Mouse (Mus musculus): ENCODE results near the gene C1qtnf6.
A peak's percentile ranks its signal among the peaks of the same experiment; 100 is the strongest.

C1qtnf6 gene

DNA sequence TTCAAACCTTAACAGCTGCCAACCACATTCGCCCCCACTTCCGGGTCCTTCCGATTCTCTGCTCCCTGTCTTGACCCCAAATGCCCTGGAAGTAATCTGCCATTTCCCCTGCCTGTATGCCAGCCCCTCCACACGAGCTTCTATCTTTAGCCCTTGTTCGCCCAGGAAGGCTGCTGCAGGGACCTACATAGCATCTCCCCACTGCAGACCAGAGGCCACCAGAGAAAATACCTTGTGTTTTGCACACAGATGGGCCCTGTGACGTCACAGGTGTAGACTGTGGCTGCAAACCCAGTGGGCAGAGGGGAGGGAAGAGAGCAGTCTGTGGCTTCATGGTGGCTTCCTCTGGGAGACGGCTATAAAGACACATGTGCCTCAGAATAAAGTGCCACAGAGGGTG lies 13.0 kb downstream of the C1qtnf6 start:
- peak; percentile 31 to 48 for DNase-seq (ENCODE audit: low read depth in 2 of 2, low spot score in 2 of 2)

DNA sequence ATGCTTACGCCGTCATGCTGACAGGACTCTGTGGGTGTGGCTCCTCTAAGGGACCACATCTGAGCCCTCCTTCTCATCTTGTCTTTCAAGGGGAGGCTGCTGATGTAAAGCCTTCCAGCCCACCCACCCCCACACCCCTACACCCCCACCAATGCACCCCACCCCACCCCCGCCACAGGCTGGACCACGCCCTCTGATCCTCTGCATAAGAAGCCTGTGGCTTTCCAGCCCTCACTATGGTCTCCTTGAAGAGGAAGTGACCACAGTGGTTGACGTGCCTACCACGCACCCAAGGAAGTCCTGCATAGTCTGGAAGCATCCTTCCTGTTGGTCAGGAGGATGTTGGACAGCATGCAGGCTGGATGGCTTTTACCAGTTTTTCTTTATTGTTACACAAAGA lies 15.5 kb downstream of the C1qtnf6 start:
- peak; percentile 37 to 51 for DNase-seq (ENCODE audit: low read depth in 2 of 2, low spot score in 2 of 2)

DNA sequence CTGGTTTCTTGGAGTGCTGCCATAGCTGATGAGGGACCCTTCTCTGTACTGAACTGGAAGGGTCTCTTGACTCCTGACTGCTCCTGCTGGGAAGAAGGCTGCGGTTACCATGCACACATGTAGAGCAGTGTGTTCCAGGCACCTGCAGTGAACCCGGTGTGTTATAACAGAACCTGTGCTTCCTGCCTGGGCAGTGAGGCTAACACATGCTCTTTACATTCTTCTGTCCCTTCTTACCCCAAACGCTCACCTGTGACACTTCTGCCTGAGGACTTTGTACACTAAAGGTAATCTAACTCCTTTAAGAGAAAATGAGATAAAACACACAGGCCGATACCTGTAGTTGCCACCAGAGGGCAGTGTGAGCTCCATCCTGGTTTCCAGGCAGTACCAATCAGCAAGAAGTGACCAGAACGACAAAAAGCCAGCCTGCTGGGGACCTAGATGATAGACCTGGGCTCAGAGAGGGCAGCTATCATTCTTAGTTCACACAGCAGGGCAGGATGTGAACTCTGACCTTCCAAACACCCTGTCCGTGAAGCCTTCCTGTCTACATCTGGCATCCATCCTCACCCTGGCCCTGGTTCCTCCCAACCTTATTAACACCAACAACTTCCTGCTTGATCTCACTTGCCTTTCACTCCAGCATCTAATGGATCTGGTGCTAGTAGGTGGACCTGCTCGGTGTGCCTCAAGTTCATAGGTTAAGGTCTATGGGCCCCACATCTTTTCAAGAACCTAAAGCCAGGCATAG lies 16.6 kb downstream of the C1qtnf6 start:
- peak; percentile 67 to 80 for DNase-seq (ENCODE audit: low read depth in 2 of 2, low spot score in 2 of 2)

DNA sequence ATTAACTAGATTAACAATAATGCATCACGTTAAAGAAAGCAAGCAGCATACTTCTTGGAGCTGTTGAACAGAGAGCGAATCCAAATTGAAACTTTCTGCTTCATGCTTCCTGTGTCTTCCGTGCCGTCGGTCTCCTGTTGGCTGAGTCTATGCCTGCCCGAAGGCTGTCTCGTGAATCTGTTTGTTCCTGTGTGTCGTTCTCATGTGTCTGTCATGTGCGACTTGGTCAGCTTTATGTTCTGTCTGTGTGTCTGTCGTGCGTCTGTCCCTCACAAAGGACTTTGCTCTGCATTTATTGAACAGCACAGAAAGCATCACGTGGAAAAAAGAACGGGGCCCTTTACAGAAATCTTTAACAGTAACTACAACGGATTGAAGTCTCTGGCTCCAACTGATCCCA lies 18.2 kb downstream of the C1qtnf6 start:
- no peak for DNase-seq (ENCODE audit: low read depth in 2 of 2, low spot score in 2 of 2)

DNA sequence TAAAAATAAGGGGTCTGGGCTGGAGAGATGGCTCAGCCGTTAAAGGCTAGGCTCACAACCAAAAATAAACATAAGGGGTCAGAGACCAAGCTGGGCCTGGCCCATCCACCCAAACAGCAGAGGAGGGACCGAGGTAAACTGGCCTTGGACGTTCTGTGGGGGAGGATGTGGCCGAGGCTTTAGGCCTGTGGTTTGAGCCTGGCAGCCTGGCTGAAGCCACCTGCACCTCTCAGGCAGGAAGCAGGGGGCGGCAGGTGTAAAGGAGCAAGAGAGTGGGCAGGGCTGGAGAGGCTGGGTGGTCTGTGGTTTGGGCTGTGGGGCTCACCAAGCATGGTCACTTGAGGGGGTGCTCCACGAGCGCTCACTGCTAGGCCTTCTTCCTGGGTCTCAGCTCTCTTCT lies 19.3 kb downstream of the C1qtnf6 start:
- no peak for DNase-seq (ENCODE audit: low read depth in 2 of 2, low spot score in 2 of 2)

DNA sequence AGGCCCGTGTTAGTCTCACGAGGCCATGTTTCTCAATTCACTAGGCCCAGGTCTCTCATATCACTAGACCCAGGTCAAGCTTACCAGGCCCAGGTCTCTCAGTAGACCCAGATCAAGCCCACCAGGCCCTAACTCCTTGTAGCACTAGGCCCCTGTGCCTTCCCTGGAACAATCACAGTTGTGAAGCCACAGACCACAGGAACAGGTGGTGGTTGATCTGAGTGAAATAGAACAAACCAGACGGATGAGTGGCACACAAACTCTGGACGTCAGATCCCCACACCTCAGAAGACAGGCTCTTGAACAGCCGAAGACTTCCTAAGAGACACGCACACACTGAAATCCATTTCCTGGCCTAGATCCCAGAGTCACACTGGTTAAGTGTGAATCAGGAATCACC lies 20.5 kb downstream of the C1qtnf6 start:
- DNase-seq (ENCODE audit: low read depth in 2 of 2, low spot score in 2 of 2): no peak

DNA sequence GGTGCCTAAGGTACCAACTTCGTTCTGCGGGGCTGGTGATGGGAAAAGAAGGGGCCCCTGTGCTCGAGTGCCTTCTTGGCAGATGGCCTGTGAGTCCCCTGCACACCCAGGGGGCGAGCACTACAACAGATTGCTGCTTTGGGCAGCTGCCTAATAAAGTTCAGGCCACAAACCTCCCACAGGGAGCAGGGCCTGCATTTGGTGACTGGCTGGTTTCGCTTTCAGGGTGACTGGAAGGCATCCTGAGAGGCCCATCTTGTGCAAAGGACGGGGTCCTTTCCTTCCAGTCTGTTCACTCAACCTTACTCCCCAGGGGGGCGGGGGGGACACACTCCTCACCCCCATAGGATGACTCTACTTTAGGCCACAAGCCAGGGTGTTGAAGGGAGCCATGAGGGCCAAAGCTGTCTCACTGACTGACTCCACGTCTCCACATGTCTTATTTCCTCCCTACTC lies 21.1 kb downstream of the C1qtnf6 start:
- no peak for DNase-seq (ENCODE audit: low read depth in 2 of 2, low spot score in 2 of 2)

DNA sequence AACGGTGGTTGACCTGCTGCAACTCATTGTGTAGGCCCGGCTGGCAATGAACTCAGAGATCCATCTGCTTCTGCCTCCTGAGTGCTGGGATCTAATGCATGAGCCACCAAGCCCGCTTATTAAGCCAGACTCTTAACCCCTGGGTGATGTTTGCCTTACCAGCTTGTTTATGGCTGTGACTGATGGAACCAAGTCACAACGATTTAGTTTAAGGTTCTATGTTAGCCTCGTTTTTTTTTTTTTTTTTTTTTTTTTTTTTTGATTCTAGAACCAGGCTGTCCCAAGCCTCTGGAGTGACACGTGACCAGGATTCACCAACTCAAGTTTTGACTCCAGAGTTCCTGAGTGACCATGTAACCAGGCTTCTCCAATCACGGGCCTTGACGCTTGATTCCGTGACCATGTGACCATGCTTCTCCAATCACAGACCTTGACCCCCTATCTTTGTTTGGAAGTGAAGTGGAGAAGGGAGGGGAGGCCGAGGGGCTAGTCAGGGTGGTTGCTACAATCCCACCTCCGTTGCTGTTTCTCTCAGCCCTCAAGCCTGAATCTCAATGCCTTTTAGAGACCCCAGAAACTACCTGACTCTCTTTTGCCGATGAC lies 21.8 kb downstream of the C1qtnf6 start:
- DNase-seq (ENCODE audit: low read depth in 2 of 2, low spot score in 2 of 2): no peak

DNA sequence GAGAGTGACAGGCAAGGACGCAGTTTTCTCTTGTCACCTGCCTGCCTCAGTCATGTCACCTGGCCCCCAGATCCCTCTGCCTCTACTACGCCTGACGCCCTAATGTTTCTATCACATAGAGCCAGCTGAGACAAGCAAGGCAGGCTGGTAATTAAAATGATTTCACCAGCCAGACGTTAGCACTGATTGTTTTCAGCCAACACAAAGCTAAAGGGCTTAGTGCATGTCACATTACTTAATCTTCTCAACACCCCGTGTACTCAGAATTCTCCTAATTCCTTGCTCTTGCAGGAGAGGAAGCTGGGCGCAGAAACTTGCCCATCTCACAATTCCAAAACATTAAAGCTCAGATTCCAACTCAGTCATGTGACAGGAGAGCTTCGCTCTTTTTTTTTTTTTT lies 22.8 kb downstream of the C1qtnf6 start:
- no peak for DNase-seq (ENCODE audit: low read depth in 2 of 2, low spot score in 2 of 2)

DNA sequence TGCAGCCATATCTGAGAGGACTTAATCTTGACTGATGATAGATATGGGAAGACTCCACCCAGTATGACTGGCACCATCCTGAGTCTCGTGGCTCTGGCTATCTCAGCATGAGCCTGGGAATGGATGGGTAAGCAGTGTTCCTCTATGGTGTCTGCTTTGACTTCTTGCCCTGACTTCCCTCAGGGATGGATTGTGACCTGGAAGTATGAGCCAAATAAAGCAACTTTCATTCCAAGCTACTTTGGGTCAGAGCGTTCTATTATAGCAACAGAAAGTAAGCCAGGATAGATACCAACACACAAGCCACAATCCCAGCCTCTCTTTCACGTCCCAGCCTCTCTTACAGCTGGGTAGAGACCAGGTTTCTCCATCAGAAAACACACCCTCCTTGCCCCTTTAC lies 25.7 kb downstream of the C1qtnf6 start:
- no peak for DNase-seq (ENCODE audit: low read depth in 2 of 2, low spot score in 2 of 2)

DNA sequence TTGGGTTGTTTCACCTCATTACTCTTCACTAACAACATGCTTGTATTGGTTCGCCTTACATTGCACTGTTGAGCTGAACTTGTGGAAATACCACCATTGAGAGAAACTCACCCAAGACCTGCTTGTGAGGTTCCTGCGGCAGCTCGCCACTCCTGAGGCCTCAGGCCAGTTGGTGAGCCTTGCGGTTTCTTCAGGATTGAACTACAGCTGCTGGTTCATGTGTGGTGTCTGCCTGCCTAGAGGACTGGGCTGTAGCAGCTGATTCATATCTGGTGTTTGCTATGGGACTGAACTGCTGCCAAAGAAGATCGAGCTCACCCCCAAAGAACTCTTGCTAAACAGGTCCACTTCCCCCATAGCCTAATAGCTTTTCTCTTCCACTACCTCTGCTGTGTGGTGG lies 26.4 kb downstream of the C1qtnf6 start:
- DNase-seq (ENCODE audit: low read depth in 2 of 2, low spot score in 2 of 2): no peak

DNA sequence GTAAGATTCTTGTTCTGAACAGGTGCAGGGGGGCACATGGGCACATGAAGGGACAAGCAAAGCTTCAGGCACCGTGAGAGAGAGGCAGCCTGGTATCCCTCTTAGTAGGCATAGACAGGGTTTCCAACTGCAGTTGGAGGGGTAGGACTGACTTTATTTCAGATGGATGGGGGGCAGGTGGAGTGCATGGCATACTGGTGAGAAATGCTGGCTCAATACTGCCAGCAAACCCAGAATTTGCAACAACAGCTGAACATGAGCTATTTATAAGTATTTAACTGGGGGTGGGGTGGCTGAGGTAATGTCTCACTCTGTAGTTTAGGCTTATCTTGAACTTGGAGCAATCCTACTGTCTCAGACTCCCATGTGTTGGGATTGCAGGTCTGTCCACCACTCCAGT lies 27.2 kb downstream of the C1qtnf6 start:
- no peak for DNase-seq (ENCODE audit: low read depth in 2 of 2, low spot score in 2 of 2)

DNA sequence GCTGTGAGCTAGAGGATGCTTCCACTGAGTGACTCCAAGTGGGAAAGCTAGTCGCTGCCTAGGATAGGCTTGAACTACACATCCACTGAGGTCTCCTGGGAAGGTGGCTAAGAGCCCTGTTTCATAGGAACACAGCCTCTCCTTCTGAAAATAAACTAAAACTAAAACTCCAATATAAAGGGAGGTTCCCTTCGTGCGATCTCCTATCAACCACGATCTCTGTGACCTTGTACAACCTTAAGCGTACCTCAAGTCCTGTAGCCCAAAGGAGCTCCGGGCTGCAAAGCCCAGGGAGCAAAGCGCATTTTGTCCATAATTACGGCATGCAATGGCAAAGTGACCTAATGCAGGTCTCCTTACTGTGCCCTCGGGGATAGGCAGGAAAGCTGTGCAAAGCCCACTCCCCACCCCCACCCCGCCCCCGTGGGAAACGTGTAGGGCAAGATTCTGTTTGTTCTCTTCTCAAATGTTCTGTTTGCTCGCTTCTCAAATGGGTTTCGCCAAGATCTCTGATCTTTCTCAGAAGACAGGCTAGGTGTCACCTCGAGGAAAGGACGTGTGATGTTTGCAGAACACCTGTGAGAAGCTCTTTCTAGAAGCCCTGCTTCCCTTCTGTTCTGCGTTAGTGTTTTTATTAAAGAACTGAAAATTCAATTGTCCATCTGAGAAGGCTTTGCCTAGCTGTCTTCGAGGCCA lies 28.6 kb downstream of the C1qtnf6 start:
- no peak for DNase-seq (ENCODE audit: low read depth in 2 of 2, low spot score in 2 of 2)

DNA sequence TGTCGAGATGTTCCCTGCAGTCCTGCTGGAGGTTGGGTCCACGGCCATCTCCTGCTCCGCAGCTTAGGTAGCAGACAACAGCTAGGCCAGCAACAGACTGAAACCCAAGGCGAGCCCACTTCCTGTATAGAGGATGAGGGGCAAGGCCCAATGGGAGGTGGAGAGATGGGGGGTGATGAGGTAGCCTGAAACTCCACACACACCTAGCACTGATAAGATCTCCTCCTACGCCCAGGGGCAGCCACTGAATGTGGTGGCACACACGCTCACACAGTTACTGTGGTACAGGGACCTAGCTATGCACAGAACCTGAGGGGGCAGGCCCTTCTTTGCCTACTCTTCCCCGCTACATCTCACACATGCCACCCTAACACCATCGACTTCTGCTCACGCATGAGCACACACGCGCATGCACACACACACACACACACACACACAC lies 36.2 kb downstream of the C1qtnf6 start, which contains the start of gene Il2rb:
Gene Il2rb (minus strand): TSS at position 304 of the 439 bp plus-strand sequence.
- DNase-seq (ENCODE audit: low read depth in 2 of 2, low spot score in 2 of 2): peak; percentile 85 to 90

DNA sequence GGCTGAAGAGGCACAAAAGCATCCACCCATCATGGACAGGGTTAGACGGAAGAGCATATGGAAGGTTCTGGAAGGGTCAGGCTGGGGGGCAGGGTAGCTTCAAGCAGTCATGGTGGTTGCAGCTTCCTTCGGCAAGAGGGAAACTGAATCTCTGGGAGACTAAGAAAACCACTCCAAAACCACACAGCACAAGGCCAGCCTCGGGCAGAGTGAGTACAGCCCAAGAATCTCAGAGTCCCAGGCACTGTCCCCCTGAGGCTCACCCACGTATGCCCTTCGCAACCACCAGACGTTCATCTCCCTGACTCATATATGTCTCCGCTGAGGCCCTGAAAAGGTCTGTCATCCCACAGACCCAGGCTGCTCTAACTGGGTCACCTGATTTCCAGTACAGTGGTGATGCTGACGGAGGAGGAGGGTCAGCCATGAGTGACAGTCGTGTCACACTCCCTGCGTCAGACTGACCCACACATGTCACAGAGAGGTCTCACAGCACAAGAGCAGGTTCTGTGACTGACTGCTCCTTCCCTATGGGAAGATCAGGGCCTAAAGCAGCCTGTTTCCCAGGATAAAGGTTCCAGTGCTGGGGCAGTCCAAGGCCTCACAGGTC lies 37.7 kb downstream of the C1qtnf6 start:
- DNase-seq (ENCODE audit: low read depth in 2 of 2, low spot score in 2 of 2): peak; percentile 39 to 46

DNA sequence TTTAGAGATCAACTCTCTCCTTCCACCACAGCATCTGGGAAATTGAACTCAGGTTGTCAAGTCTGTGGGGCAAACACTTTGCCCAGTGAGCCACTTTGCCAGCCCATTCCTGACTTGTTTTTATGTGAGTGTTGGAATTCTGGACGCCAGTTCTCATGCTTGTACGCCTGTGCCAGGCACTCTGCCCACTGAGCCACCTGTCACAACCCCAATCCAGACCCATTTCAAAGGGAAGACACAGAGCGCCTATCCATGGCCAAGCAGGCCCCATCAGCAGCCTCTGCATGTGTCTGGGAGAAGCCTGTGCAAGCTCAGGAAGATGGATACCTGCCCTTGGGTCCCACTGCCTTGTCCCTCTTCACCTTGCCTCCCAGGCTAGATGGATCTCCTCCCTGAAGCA lies 39.9 kb downstream of the C1qtnf6 start:
- DNase-seq (ENCODE audit: low read depth in 2 of 2, low spot score in 2 of 2): no peak

DNA sequence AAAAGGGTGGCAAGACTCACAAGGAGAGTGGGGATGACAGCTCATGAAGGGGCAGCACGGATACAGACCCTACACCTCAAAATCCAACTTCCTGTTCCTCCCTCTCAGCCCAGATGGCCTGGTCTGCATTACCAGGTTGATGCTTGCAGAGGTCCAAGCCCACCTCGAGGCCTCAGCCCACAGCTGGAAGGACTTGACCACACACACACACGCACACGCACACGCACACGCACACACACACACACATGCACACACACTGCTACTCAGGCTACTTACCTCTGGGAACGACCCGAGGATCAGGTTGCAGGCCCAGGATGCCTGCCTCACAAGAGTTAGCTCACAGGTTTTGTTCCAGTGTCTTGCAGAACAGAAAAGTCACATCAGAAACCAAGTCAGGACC lies 41.3 kb downstream of the C1qtnf6 start:
- no peak for DNase-seq (ENCODE audit: low read depth in 2 of 2, low spot score in 2 of 2)

DNA sequence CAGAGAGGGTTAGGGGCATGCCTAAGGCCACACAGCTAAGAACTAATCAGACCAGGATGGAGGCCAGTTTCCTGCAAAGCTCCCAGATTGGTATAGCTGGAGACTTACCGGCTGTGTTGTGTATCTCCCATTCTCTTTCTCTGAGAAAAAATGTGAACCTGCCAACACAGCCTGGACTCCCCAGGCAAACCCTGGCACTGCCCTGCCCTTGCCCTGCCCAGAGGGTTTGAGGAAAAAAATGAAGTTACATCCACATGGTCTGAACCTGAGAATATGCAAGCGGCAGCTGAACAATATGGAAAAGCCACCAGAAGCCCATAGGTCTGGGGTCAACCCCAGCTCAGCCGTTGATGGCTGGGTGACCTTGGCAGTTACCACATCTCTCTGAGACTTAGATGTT lies 42.0 kb downstream of the C1qtnf6 start:
- DNase-seq (ENCODE audit: low read depth in 2 of 2, low spot score in 2 of 2): no peak

DNA sequence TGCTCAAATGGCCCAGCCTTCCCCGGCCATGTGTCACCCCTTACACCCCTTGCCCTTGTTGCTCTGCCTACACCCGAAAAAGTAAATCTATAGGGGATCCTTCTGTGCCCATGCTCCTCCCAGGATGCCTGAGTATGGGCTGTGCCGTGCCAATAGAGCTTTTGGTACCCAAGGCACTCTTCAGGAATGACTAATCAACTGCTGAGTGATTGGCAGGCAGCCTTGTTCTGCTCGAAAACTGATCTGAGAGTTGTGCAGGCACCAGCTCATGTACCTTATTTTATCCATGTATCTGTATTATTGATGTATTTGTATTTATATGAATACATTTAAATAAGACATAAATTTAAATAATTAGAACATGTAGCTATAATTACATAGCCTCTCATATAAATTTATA lies 44.1 kb downstream of the C1qtnf6 start:
- no peak for DNase-seq (ENCODE audit: low read depth in 2 of 2, low spot score in 2 of 2)

DNA sequence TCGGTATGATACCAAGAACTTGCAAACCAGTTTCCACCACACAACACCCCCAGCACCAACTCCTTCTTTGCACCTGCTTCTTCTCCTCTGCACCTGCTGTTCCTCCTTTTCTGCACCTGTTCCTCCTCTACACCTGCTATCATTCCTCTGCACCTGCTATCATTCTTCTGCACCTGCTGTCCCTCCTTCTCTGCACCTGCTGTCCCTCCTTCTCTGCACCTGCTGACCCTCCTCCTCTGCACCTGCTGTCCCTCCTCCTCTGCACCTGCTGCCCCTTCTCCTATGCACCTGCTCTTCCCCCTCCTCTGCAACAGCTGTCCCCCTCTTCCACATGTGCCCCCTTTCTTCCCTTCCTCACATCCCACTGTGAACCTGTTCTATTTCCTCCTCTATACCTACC lies 44.7 kb downstream of the C1qtnf6 start:
- DNase-seq (ENCODE audit: low read depth in 2 of 2, low spot score in 2 of 2): no peak

DNA sequence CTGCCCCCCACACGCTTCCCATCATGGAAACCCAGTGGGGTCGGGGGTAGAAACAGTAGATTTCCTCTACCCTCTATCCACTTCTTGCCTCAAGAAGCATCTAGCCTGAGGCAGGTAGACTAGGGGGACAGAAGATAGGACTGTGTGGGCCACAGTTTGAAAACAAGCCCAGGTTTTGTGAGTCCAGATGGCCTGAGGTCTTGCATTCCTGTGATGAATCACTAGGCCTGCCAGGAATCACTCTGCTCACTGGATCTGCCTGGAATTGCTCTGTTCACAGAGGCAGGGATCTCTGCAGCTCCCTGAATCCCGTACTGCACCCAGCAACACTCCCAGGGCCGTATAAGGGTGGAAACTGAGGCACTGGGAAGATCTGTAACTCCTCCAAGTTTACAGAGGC lies 47.9 kb downstream of the C1qtnf6 start:
- no peak for DNase-seq (ENCODE audit: low read depth in 2 of 2, low spot score in 2 of 2)

DNA sequence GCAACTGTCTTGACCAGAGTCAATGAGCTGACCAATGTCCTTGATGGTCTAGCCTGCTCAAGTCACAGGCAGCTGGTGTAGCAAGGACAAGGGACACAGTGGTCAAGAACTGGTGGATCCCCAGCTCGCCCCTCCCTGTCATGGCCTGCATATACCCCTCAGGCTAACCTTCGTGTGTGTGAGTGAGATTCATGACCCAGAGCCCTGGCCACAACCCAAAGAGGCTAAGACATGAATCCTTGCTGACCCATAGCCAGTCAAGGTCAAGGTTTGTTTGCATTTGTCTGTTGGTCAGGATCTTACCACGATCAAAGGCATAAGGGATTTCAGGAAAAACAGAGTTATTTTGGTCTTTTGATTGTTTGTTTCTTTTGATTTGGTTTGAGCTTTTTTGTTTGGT lies 48.7 kb downstream of the C1qtnf6 start:
- no peak for DNase-seq (ENCODE audit: low read depth in 2 of 2, low spot score in 2 of 2)

Measured in CD8-positive naive resting alpha-beta T cell, adult 2 months (primary cell).